Mouse (Mus musculus) embryonic facial prominence, embryonic 10.5 days (tissue): ENCODE data around the gene Cabp7. TPM values are rescaled to one million over a fixed set of nuclear protein-coding genes. Genes with fewer than 3 reads are reported as not detected.

ENCODE experiments used
- DNase-seq: peaks from one replicate; pipeline ENCODE4 v3.0.0-alpha.2; 2017; ENCODE audit warnings: low spot score
- H3K27ac ChIP-seq: fragments of 300-500 bp; sonication (generic); replicated peaks from 2 replicates; pipeline ENCODE4 v1.5.1; 2016; ENCODE audit warnings: mild to moderate bottlenecking
- H3K27me3 ChIP-seq: fragments of 300-500 bp; sonication (generic); replicated peaks from 2 replicates; pipeline ENCODE4 v1.6.1; 2016; ENCODE audit warnings: low read depth, mild to moderate bottlenecking; ENCODE audit not compliant: poor library complexity, severe bottlenecking
- H3K36me3 ChIP-seq: fragments of 300-500 bp; sonication (generic); replicated peaks from 2 replicates; pipeline ENCODE4 v1.6.1; 2016; ENCODE audit warnings: mild to moderate bottlenecking, moderate library complexity
- H3K4me1 ChIP-seq: fragments of 300-500 bp; sonication (generic); 2 replicates; pipeline ENCODE4 v1.6.1; 2016
- H3K4me3 ChIP-seq: fragments of 300-500 bp; sonication (generic); 2 replicates; pipeline ENCODE4 v1.5.1; 2016; ENCODE audit warnings: mild to moderate bottlenecking, moderate library complexity
- H3K9me3 ChIP-seq: fragments of 300-500 bp; sonication (generic); 2 replicates; pipeline ENCODE4 v1.6.1; 2016; ENCODE audit warnings: mild to moderate bottlenecking
- WGBS: fragments of 180-500 bp; shearing (Covaris S2); methylation state at CpG from one replicate; pipeline ENCODE4 v1.1.7; 2016; 5-methylcytosine and 5-hydroxymethylcytosine counted together
- polyA plus RNA-seq: library from polyadenylated mRNA; unstranded; fragments of >200 nt; fragmentation: Nextera tagmentation; extraction: Ambion mirVana; gene quantifications from 2 replicates; pipeline ENCODE4 v1.2.1, GENCODE M21; 2016

The Cabp7 gene
- polyA plus RNA-seq, 1 experiment from 2014 or later, result 0.19 TPM

DNA sequence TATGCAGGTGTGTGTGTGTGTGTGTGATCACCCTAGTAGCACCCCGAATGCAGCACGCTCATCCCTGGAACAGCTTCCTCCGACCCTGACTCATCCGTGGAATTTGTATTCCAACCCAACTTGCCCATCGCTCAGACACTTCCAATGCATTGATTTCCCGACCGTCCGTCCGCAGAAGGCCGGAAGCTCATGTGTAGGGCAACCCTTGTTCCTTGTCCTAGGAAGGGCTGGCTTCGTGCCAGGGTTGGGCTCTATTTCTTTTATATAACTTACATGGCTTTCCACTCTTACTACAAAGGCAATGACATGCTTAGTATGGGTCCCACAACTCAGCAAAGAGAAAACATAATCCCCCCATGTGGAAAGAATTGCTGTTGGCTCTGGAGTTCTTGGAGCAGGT lies 54.4 kb downstream of the Cabp7 start:
- H3K27me3 ChIP-seq, result no peaks in the 10 kb centered on the region
- H3K4me3 ChIP-seq, result no peak overlapping the region
- no peaks in the 10 kb centered on the region for H3K9me3 ChIP-seq
- 91% methylated on average over 11 of the region's 11 CpGs for WGBS
- DNase-seq, result no peak
- no peaks in the 10 kb centered on the region for H3K4me1 ChIP-seq
- no peaks in the 10 kb centered on the region for H3K36me3 ChIP-seq
- H3K27ac ChIP-seq, result no peak overlapping the region

- WGBS, result 69% methylated on average over 10 of the region's 10 CpGs
- Histone ChIP-seq H3K4me1 (no peaks in the 10 kb centered on the region), H3K27ac (no peak overlapping the region), H3K9me3 (no peaks in the 10 kb centered on the region), H3K36me3 (no peaks in the 10 kb centered on the region), H3K27me3 (no peaks in the 10 kb centered on the region), H3K4me3 (no peak overlapping the region)
- no peak for DNase-seq
These were observed 55.4 kb downstream of the Cabp7 start for GRCm38 (mm10) chr11:4691213-4691612.

GRCm38 (mm10) chr11:4690353-4690752 lies 56.2 kb downstream of the Cabp7 start:
- no peaks in the 10 kb centered on the region for H3K4me1 ChIP-seq
- WGBS, result 79% methylated on average over 7 of the region's 7 CpGs
- H3K27me3 ChIP-seq, result no peaks in the 10 kb centered on the region
- H3K9me3 ChIP-seq, result no peaks in the 10 kb centered on the region
- H3K4me3 ChIP-seq, result no peak overlapping the region
- H3K36me3 ChIP-seq, result no peaks in the 10 kb centered on the region
- no peak overlapping the region for H3K27ac ChIP-seq
- DNase-seq, result no peak

- no peak for DNase-seq
- Histone ChIP-seq H3K9me3 (no peaks in the 10 kb centered on the region), H3K4me1 (no peaks in the 10 kb centered on the region), H3K27me3 (no peaks in the 10 kb centered on the region), H3K27ac (no peak overlapping the region), H3K4me3 (no peak overlapping the region), H3K36me3 (peaks cover 8% of the 10 kb centered on the region)
- 75% methylated on average over 11 of the region's 11 CpGs for WGBS
These were observed 57.8 kb downstream of the Cabp7 start for GRCm38 (mm10) chr11:4688632-4689380.

DNA sequence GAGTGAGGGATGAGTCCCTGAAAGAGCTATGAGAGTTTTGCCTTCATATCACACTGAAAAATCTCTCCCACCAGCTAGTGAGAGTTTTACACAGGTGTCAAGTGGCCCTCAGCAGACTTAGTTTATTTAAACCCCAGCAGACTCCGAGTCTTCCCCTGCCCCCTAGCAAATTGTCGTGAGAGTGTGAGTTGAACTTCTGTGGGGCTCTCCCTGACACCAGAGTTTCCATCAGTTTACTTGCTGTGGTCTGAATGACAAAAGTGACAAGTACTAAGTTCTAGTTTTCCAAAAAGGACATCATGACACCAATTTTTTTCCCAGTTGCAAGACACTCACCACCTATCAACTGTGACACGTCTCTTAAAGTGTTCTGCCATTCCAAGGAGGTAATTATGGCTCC lies 58.7 kb downstream of the Cabp7 start:
- WGBS, result 69% methylated on average over 3 of the region's 3 CpGs
- H3K4me1 ChIP-seq, result no peaks in the 10 kb centered on the region
- H3K4me3 ChIP-seq, result no peak overlapping the region
- peaks cover 18% of the 10 kb centered on the region for H3K36me3 ChIP-seq
- DNase-seq, result no peak
- no peaks in the 10 kb centered on the region for H3K27me3 ChIP-seq
- no peaks in the 10 kb centered on the region for H3K9me3 ChIP-seq
- H3K27ac ChIP-seq, result no peak overlapping the region

GRCm38 (mm10) chr11:4687027-4687426 lies 59.6 kb downstream of the Cabp7 start:
- H3K4me1 ChIP-seq, result no peaks in the 10 kb centered on the region
- H3K36me3 ChIP-seq, result peaks cover 26% of the 10 kb centered on the region
- H3K9me3 ChIP-seq, result no peaks in the 10 kb centered on the region
- no peak overlapping the region for H3K4me3 ChIP-seq
- H3K27me3 ChIP-seq, result no peaks in the 10 kb centered on the region
- DNase-seq, result no peak
- no peak overlapping the region for H3K27ac ChIP-seq
- 78% methylated on average over 3 of the region's 3 CpGs for WGBS

Other genes with a start within 250 kb of the Cabp7 start
- 28.2 and 29.2 TPM in 2 replicates for gene Mtmr3, start 151.9 kb downstream of the Cabp7 start, polyA plus RNA-seq
- not detected in 2 replicates for gene Gm11032, start 126.7 kb downstream of the Cabp7 start, polyA plus RNA-seq
- gene Ascc2, start 109.0 kb downstream of the Cabp7 start, polyA plus RNA-seq, result 42.2 and 43.0 TPM in 2 replicates
- gene Uqcr10, start 42.4 kb downstream of the Cabp7 start, polyA plus RNA-seq, result 661 and 685 TPM in 2 replicates
- 75.4 and 82.4 TPM in 2 replicates for gene Zmat5, start 42.1 kb downstream of the Cabp7 start, polyA plus RNA-seq
- gene Nf2, start 102.8 kb upstream of the Cabp7 start, polyA plus RNA-seq, result 68.1 and 68.7 TPM in 2 replicates
- 88.1 and 91.7 TPM in 2 replicates for gene Nipsnap1, start 127.2 kb upstream of the Cabp7 start, polyA plus RNA-seq
- gene Thoc5, start 148.5 kb upstream of the Cabp7 start, polyA plus RNA-seq, result 52.1 and 52.9 TPM in 2 replicates
- gene Nefh, start 201.3 kb upstream of the Cabp7 start, polyA plus RNA-seq, result 0.14 and 0.25 TPM in 2 replicates
- 58.6 and 60.2 TPM in 2 replicates for gene Ap1b1, start 240.0 kb upstream of the Cabp7 start, polyA plus RNA-seq